Mouse (Mus musculus) limb, embryonic 13.5 days (tissue): ENCODE data around the gene Tmpo. TPM values are rescaled to one million over a fixed set of nuclear protein-coding genes. Genes with fewer than 3 reads are reported as not detected.
A peak's percentile ranks its signal among the peaks of the same experiment; 100 is the strongest.

ENCODE experiments used
- ATAC-seq: fragments of 200-750 bp; cut with Nextera tagmentation; 2 replicates; pipeline ENCODE4 v1.8.0; 2017; ENCODE audit warnings: low read depth, moderate number of reproducible peaks, moderate TSS enrichment; ENCODE audit not compliant: low FRiP score
- H3K27ac ChIP-seq: fragments of 300-500 bp; sonication (generic); 2 replicates; pipeline ENCODE4 v1.5.1; 2015; ENCODE audit warnings: inconsistent platforms, mild to moderate bottlenecking, moderate library complexity
- H3K27me3 ChIP-seq: fragments of 300-500 bp; sonication (generic); 2 replicates; pipeline ENCODE4 v1.6.1; 2015; ENCODE audit warnings: mild to moderate bottlenecking, inconsistent platforms
- H3K36me3 ChIP-seq: fragments of 300-500 bp; sonication (generic); 2 replicates; pipeline ENCODE4 v1.6.1; 2015; ENCODE audit warnings: inconsistent platforms, mild to moderate bottlenecking, moderate library complexity
- H3K4me1 ChIP-seq: fragments of 300-500 bp; sonication (generic); 2 replicates; pipeline ENCODE4 v1.6.1; 2015; ENCODE audit warnings: inconsistent platforms
- H3K4me2 ChIP-seq: fragments of 300-500 bp; sonication (generic); replicated peaks from 2 replicates; pipeline ENCODE4 v1.6.1; 2015; ENCODE audit warnings: inconsistent platforms, mild to moderate bottlenecking, moderate library complexity
- H3K4me3 ChIP-seq: fragments of 300-500 bp; sonication (generic); 2 replicates; pipeline ENCODE4 v1.5.1; 2015; ENCODE audit warnings: moderate library complexity, mild to moderate bottlenecking, inconsistent platforms
- H3K9ac ChIP-seq: fragments of 300-500 bp; sonication (generic); 2 replicates; pipeline ENCODE4 v1.6.1; 2015; ENCODE audit warnings: mild to moderate bottlenecking, inconsistent platforms
- H3K9me3 ChIP-seq: fragments of 300-500 bp; sonication (generic); 2 replicates; pipeline ENCODE4 v1.6.1; 2016; ENCODE audit warnings: inconsistent platforms
- WGBS: fragments of 180-500 bp; shearing (Covaris S2); methylation state at CpG from one replicate; pipeline ENCODE4 v1.1.7; 2015; 5-methylcytosine and 5-hydroxymethylcytosine counted together
- polyA plus RNA-seq: library from polyadenylated mRNA; unstranded; fragments of >200 nt; fragmentation: Nextera tagmentation; extraction: Ambion mirVana; gene quantifications from 2 replicates; pipeline ENCODE4 v1.2.1, GENCODE M21; 2015

The Tmpo gene
- polyA plus RNA-seq, 1 experiment from 2014 or later = 273 TPM

DNA sequence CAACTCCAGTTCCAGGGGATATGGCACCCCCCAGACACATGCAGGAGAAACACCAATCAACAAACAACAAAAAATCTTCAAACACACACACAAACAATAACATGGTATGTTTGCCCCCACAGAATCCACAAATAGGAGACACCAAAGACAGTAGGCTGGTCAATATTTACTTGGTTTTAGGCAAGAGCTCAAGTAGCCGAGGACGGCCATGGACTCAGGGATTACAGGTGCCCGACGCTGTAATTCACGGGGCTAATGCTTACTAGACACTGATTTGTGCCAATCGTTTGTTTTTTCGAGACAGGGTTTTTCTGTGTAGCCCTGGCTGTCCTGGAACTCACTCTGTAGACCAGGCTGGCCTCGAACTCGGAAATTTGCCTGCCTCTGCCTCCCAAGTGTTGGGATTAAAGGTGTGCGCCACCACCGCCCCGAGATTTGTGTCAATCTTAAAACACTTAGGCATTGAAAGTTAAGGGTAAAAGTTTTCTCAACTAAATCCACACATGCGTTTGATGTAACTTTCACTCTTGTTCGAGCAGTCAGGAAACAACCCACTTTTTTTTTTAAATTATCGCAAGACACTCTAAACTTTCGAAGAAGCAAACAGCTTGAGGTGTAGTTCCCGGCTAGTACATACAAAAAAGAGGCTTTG is 11.6 kb downstream of the Tmpo start:
- Histone ChIP-seq H3K4me2 (peak overlapping the region; percentile 73), H3K36me3 (peaks cover 14% of the 10 kb centered on the region), H3K4me3 (peak overlapping the region; percentile 96), H3K4me1 (peaks cover 26% of the 10 kb centered on the region), H3K27me3 (no peaks in the 10 kb centered on the region), H3K9me3 (no peaks in the 10 kb centered on the region), H3K27ac (no peak overlapping the region; the same call in 1 of the 2 replicates), H3K9ac (peak overlapping the region; percentile 100)
- ATAC-seq = no peak
- 42% methylated on average over 17 of the region's 17 CpGs for WGBS

DNA sequence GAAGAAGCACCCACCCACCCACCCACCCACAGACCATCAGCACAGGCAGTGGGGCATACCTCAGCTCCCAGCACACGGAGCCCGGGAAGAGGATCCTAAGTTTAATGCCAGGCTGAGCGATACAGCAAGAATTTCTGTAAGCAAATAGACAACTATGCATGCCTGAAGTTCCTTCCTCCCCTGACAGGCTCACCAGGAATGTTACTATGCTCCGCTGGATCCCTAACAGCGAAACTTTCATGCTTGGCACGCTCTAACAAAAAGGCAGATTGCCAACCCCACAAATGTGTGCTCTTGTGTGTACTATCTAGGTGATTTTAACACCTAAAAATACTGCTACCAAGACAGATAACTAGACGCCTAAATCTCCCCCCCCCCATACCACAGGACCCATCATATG is 13.8 kb downstream of the Tmpo start:
- Histone ChIP-seq H3K27ac (peak overlapping the region; percentile 15; the same call in 1 of the 2 replicates), H3K4me2 (peak overlapping the region; percentile 73), H3K36me3 (peaks cover 30% of the 10 kb centered on the region), H3K9me3 (no peaks in the 10 kb centered on the region), H3K27me3 (no peaks in the 10 kb centered on the region), H3K9ac (no peak overlapping the region), H3K4me1 (peaks cover 26% of the 10 kb centered on the region), H3K4me3 (peak overlapping the region; percentile 96)
- 55% methylated on average over 7 of the region's 7 CpGs for WGBS
- no peak for ATAC-seq

GRCm38 (mm10) chr10:91166890-91167289 is 14.2 kb downstream of the Tmpo start:
- Histone ChIP-seq H3K4me1 (peaks cover 26% of the 10 kb centered on the region), H3K9ac (no peak overlapping the region), H3K27ac (peak overlapping the region; percentile 15; the same call in 1 of the 2 replicates), H3K27me3 (no peaks in the 10 kb centered on the region), H3K4me2 (peak overlapping the region; percentile 73), H3K4me3 (peak overlapping the region; percentile 96), H3K9me3 (no peaks in the 10 kb centered on the region), H3K36me3 (peaks cover 35% of the 10 kb centered on the region)
- no peak for ATAC-seq
- 55% methylated on average over 5 of the region's 5 CpGs for WGBS

DNA sequence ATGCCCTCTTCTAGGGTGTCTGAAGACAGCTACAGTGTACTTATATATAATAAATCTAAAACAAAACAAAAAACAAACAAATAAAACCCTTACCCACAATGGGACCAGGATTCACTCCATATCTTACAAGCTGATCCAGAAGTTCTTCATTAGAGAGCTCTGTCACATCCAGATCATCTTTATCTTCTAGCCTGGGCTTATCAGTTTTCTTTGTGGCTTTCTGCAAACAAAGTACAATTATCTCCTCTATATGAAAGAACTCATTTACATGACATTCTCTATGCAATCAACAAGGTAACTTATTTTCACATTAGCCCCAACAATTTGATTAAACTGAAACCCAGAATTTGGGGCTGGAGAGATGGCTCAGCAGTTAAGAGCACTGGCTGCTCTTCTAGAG is 15.3 kb downstream of the Tmpo start:
- Histone ChIP-seq H3K4me3 (no peak overlapping the region), H3K4me2 (no peak overlapping the region), H3K36me3 (peaks cover 45% of the 10 kb centered on the region), H3K4me1 (peaks cover 26% of the 10 kb centered on the region), H3K27me3 (no peaks in the 10 kb centered on the region), H3K27ac (no peak overlapping the region), H3K9ac (no peak overlapping the region), H3K9me3 (no peaks in the 10 kb centered on the region)
- ATAC-seq = no peak

GRCm38 (mm10) chr10:91164491-91164890 is 16.6 kb downstream of the Tmpo start:
- no peak overlapping the region for H3K4me3 ChIP-seq
- H3K27ac ChIP-seq = no peak overlapping the region
- H3K36me3 ChIP-seq = peaks cover 57% of the 10 kb centered on the region
- peaks cover 26% of the 10 kb centered on the region for H3K4me1 ChIP-seq
- H3K9ac ChIP-seq = no peak overlapping the region
- no peaks in the 10 kb centered on the region for H3K9me3 ChIP-seq
- no peak overlapping the region for H3K4me2 ChIP-seq
- 69% methylated on average over 3 of the region's 3 CpGs for WGBS
- H3K27me3 ChIP-seq = no peaks in the 10 kb centered on the region
- ATAC-seq = no peak

DNA sequence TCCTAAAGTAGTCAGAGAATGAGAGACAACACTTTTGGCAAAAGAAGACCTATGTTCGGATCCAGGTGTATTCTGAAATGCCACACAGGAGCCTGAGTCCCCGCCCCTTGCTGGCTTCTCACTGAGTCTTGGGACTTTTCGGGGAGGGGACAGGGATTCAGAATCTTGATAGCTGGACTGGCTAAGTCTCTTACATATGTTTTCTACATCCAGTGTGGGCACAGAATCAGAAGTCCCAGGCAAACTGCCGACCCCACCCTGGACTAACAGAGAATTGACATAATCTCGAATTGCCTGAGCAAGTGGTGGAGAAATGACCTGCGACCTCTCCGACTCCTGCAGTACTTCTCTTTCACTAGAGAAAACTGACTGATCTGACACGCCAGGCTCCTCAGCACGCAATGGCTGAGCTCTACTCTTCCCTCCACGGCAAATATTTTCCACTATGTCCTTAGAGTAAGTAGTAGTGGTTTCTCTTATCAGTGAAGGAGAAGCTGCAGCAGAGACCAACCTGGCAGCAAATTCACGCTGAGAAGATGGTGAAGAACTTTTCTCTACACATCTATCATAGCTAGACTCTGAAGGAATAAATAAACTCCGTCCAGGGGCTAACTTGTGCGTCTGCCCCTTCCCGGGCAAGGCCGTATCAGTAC is 18.5 kb downstream of the Tmpo start:
- Histone ChIP-seq H3K27me3 (no peaks in the 10 kb centered on the region), H3K27ac (no peak overlapping the region), H3K4me2 (no peak overlapping the region), H3K9me3 (no peaks in the 10 kb centered on the region), H3K4me3 (no peak overlapping the region), H3K4me1 (peaks cover 8% of the 10 kb centered on the region), H3K36me3 (peaks cover 70% of the 10 kb centered on the region), H3K9ac (no peak overlapping the region)
- WGBS = 91% methylated on average over 15 of the region's 15 CpGs
- no peak for ATAC-seq

DNA sequence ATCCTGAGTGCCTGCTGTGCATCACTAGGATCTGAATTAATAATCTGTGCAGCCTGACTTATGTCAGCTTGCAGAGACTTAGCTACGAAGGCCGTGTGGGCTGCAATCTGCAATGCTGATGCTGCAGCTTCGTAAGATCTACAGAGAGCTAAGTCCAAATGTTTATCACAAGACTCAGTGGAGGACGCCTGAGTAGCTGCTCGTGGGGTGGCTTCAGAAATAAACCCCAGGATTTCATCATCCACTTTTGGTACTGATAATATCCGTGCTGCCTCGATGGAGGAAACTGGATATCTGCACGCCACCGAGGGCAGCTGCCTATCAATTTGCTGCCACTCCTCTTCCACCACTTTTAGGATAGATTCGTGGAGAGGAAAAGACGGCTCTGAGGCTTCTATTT is 19.0 kb downstream of the Tmpo start:
- no peaks in the 10 kb centered on the region for H3K9me3 ChIP-seq
- H3K9ac ChIP-seq = no peak overlapping the region
- no peak overlapping the region for H3K4me3 ChIP-seq
- H3K27ac ChIP-seq = no peak overlapping the region
- no peak for ATAC-seq
- H3K27me3 ChIP-seq = no peaks in the 10 kb centered on the region
- H3K4me1 ChIP-seq = peaks cover 3% of the 10 kb centered on the region; the same call in 1 of the 2 replicates
- H3K36me3 ChIP-seq = peaks cover 75% of the 10 kb centered on the region
- WGBS = 93% methylated on average over 11 of the region's 11 CpGs
- no peak overlapping the region for H3K4me2 ChIP-seq

DNA sequence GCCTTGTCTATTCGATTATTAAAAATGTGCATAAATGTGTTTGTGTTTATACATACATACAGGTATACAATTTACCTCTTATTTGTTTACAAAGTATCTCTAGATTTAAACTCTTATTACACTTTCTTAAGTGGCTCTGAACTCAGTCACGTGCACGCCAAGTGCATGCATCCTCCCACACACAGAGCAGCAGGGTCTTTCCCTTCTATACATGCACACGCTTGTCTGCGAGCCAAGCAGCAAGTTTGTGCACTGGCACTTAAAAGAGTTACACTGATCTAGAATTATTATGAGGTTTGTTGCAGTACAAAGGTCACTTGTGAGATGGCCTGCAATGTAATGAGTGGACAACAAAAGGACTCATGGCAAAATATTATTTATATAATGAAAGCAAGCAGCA is 20.1 kb downstream of the Tmpo start:
- 94% methylated on average over 5 of the region's 5 CpGs for WGBS
- Histone ChIP-seq H3K36me3 (peaks cover 82% of the 10 kb centered on the region), H3K9me3 (no peaks in the 10 kb centered on the region), H3K27ac (no peak overlapping the region), H3K4me3 (no peak overlapping the region), H3K4me1 (no peaks in the 10 kb centered on the region), H3K27me3 (no peaks in the 10 kb centered on the region), H3K9ac (no peak overlapping the region), H3K4me2 (no peak overlapping the region)
- ATAC-seq = no peak

DNA sequence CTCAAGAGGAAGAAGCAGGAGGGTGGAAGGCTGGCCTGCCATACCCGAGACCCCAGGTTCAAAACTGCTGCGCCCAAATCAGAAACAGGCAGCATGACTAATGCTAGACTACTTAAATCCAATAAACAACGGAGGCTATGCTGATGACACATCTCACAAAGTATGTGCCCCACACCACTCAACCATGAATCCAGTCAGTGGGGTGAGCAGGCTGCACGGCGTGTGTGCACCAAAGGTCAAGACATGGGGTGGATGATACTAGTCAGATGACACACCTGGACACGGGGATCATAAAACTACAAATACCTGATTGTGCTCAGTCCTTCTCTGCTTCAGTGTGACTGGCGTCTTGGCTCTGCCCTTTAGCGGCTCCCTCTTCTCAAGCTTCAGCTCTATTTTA is 22.7 kb downstream of the Tmpo start:
- no peaks in the 10 kb centered on the region for H3K9me3 ChIP-seq
- H3K4me2 ChIP-seq = no peak overlapping the region
- no peak for ATAC-seq
- WGBS = 78% methylated on average over 8 of the region's 8 CpGs
- no peak overlapping the region for H3K27ac ChIP-seq
- no peak overlapping the region for H3K9ac ChIP-seq
- H3K36me3 ChIP-seq = peaks cover 90% of the 10 kb centered on the region
- H3K4me3 ChIP-seq = no peak overlapping the region
- no peaks in the 10 kb centered on the region for H3K4me1 ChIP-seq
- no peaks in the 10 kb centered on the region for H3K27me3 ChIP-seq

DNA sequence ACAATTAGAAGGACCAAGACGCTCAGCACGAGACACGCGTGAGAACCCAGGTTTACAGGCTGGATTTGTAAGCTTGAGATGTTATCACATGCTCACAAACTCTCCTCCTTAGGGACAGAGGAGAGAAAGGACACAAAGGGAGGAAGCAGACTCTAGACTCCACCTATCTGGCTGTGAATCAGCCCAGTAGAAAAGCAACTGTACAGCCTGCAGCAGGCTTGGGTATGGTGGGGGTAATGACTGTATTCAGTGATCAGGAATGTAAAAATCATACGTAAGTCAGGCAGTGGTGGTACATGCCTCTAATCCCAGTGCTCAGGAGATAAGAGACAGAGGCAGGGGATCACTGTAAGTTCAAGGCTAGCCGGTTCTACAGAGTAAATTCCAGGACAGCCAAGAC is 24.8 kb downstream of the Tmpo start:
- H3K9ac ChIP-seq = no peak overlapping the region
- no peak overlapping the region for H3K27ac ChIP-seq
- H3K4me3 ChIP-seq = no peak overlapping the region
- H3K4me2 ChIP-seq = no peak overlapping the region
- ATAC-seq = no peak
- peaks cover 88% of the 10 kb centered on the region for H3K36me3 ChIP-seq
- 90% methylated on average over 6 of the region's 6 CpGs for WGBS
- no peaks in the 10 kb centered on the region for H3K4me1 ChIP-seq
- no peaks in the 10 kb centered on the region for H3K27me3 ChIP-seq
- H3K9me3 ChIP-seq = no peaks in the 10 kb centered on the region

GRCm38 (mm10) chr10:91153894-91154503 is 27.1 kb downstream of the Tmpo start:
- Histone ChIP-seq H3K4me2 (no peak overlapping the region), H3K36me3 (peaks cover 92% of the 10 kb centered on the region), H3K9me3 (no peaks in the 10 kb centered on the region), H3K27ac (no peak overlapping the region), H3K4me1 (no peaks in the 10 kb centered on the region), H3K9ac (no peak overlapping the region), H3K27me3 (no peaks in the 10 kb centered on the region), H3K4me3 (no peak overlapping the region)
- no peak for ATAC-seq
- 90% methylated on average over 10 of the region's 10 CpGs for WGBS

- 97% methylated on average over 7 of the region's 7 CpGs for WGBS
- Histone ChIP-seq H3K36me3 (peaks cover 48% of the 10 kb centered on the region), H3K9ac (no peak overlapping the region), H3K27ac (no peak overlapping the region), H3K4me2 (no peak overlapping the region), H3K27me3 (no peaks in the 10 kb centered on the region), H3K9me3 (no peaks in the 10 kb centered on the region), H3K4me1 (no peaks in the 10 kb centered on the region), H3K4me3 (no peak overlapping the region)
- ATAC-seq = no peak
Observed at GRCm38 (mm10) chr10:91145413-91145812, 35.7 kb downstream of the Tmpo start.
